Mouse (Mus musculus) limb, embryonic 12.5 days (tissue): Measurements from ENCODE around the gene Stard3. TPM values are rescaled to one million over a fixed set of nuclear protein-coding genes. Genes with fewer than 3 reads are reported as not detected.
A peak's percentile ranks its signal among the peaks of the same experiment; 100 is the strongest.
"Not testable (repeated sequence)": the region's sequence is repeated elsewhere in the genome, so short reads cannot be mapped to it uniquely, and the experiment has no call there.

Source experiments
- ATAC-seq: fragments of 200-750 bp; cut with Nextera tagmentation; 2 replicates; pipeline ENCODE4 v1.8.0; 2017; ENCODE audit warnings: low read depth, moderate TSS enrichment; ENCODE audit not compliant: insufficient number of reproducible peaks, insufficient read depth, low FRiP score, low TSS enrichment
- H3K27ac ChIP-seq: fragments of 300-500 bp; sonication (generic); 2 replicates; pipeline ENCODE4 v1.5.1; 2016; ENCODE audit warnings: mild to moderate bottlenecking, moderate library complexity
- H3K27me3 ChIP-seq: fragments of 300-500 bp; sonication (generic); 2 replicates; pipeline ENCODE4 v1.6.1; 2016; ENCODE audit warnings: mild to moderate bottlenecking, moderate library complexity
- H3K36me3 ChIP-seq: fragments of 300-500 bp; sonication (generic); 2 replicates; pipeline ENCODE4 v1.6.1; 2016; ENCODE audit warnings: mild to moderate bottlenecking, moderate library complexity
- H3K4me1 ChIP-seq: fragments of 300-500 bp; sonication (generic); replicated peaks from 2 replicates; pipeline ENCODE4 v1.6.1; 2016
- H3K4me2 ChIP-seq: fragments of 300-500 bp; sonication (generic); 2 replicates; pipeline ENCODE4 v1.6.1; 2016; ENCODE audit warnings: mild to moderate bottlenecking, moderate library complexity
- H3K4me3 ChIP-seq: fragments of 300-500 bp; sonication (generic); replicated peaks from 2 replicates; pipeline ENCODE4 v1.5.1; 2016; ENCODE audit warnings: mild to moderate bottlenecking
- H3K9ac ChIP-seq: fragments of 300-500 bp; sonication (generic); replicated peaks from 2 replicates; pipeline ENCODE4 v1.6.1; 2016; ENCODE audit warnings: mild to moderate bottlenecking, moderate library complexity
- H3K9me3 ChIP-seq: fragments of 300-500 bp; sonication (generic); 2 replicates; pipeline ENCODE4 v1.6.1; 2016; ENCODE audit warnings: mild to moderate bottlenecking, moderate library complexity
- WGBS: fragments of 180-500 bp; shearing (Covaris S2); methylation state at CpG from one replicate; pipeline ENCODE4 v1.1.7; 2016; 5-methylcytosine and 5-hydroxymethylcytosine counted together
- polyA plus RNA-seq: library from polyadenylated mRNA; unstranded; fragments of >200 nt; fragmentation: Nextera tagmentation; extraction: Ambion mirVana; gene quantifications from 2 replicates; pipeline ENCODE4 v1.2.1, GENCODE M21; 2016

Stard3 gene
- polyA plus RNA-seq, 1 experiment from 2014 or later: 39.9 TPM

DNA sequence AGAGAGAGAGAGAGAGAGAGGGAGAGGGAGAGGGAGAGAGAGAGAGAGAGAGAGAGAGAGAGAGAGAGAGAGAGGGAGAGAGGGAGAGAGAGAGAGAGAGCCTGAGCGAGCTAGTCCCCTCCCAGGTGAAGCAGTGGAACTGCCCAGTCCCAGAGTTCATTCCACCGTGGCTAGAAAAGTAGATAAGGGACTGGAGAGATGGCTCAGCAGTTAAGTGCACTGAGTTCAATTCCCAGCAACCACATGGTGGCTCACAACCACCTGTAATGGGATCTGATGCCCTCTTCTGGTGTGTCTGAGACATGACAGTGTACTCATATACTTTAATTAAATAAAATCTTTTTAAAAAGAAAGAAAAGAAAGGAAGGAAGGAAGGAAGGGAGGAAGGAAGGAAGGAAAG, 24.2 kb downstream of the Stard3 start:
- peaks cover 46% of the 10 kb centered on the region for H3K27me3 ChIP-seq
- H3K27ac ChIP-seq, ATAC-seq, H3K9ac ChIP-seq, H3K9me3 ChIP-seq, H3K4me2 ChIP-seq, H3K4me3 ChIP-seq, H3K4me1 ChIP-seq: not testable (repeated sequence)
- H3K36me3 ChIP-seq: peaks cover 36% of the 10 kb centered on the region
- 34% methylated on average over 2 of the region's 2 CpGs for WGBS

- H3K27me3 ChIP-seq: peaks cover 56% of the 10 kb centered on the region
- no peak for ATAC-seq
- no peak within 1 kb of the TSS; the same call in 1 of the 2 replicates for H3K9ac ChIP-seq
- no peaks in the 10 kb centered on the region for H3K9me3 ChIP-seq
- no peak within 1 kb of the TSS for H3K4me3 ChIP-seq
- H3K27ac ChIP-seq: no peak within 1 kb of the TSS
- no peak within 1 kb of the TSS for H3K4me2 ChIP-seq
- H3K4me1 ChIP-seq: peaks cover 6% of the 10 kb centered on the region
- H3K36me3 ChIP-seq: peaks cover 26% of the 10 kb centered on the region
- 56% methylated on average over 14 of the region's 14 CpGs for WGBS
These were observed 25.3 kb downstream of the Stard3 start, which contains the start of gene Tcap for GRCm38 (mm10) chr11:98383261-98384030. Gene Tcap (plus strand): TSS chr11:98383811.

- Histone ChIP-seq H3K27me3 (peaks cover 64% of the 10 kb centered on the region), H3K9ac (no peak overlapping the region), H3K4me2 (no peak overlapping the region), H3K36me3 (peaks cover 18% of the 10 kb centered on the region), H3K4me3 (no peak overlapping the region), H3K27ac (no peak overlapping the region), H3K4me1 (peaks cover 6% of the 10 kb centered on the region), H3K9me3 (no peaks in the 10 kb centered on the region)
- WGBS: 74% methylated on average over 20 of the region's 20 CpGs
- no peak for ATAC-seq
These were observed 26.0 kb downstream of the Stard3 start for GRCm38 (mm10) chr11:98384216-98384615.

- ATAC-seq: no peak
- Histone ChIP-seq H3K36me3 (peaks cover 11% of the 10 kb centered on the region), H3K9me3 (no peaks in the 10 kb centered on the region), H3K4me3 (no peak overlapping the region), H3K4me1 (peaks cover 6% of the 10 kb centered on the region), H3K27ac (no peak overlapping the region), H3K9ac (no peak overlapping the region), H3K4me2 (no peak overlapping the region), H3K27me3 (peaks cover 72% of the 10 kb centered on the region)
- WGBS: 69% methylated on average over 8 of the region's 8 CpGs
These were observed 26.8 kb downstream of the Stard3 start for GRCm38 (mm10) chr11:98384721-98385637.

GRCm38 (mm10) chr11:98385638-98386585, 27.7 kb downstream of the Stard3 start, which contains the start of gene Pnmt:
Gene Pnmt (plus strand): TSS chr11:98386450.
- Histone ChIP-seq H3K4me3 (peak within 1 kb of the TSS; percentile 19), H3K9ac (peak within 1 kb of the TSS; percentile 23; the same call in 1 of the 2 replicates), H3K4me2 (peak within 1 kb of the TSS; percentile 37), H3K4me1 (peaks cover 6% of the 10 kb centered on the region), H3K27me3 (peaks cover 81% of the 10 kb centered on the region), H3K36me3 (peaks cover 1% of the 10 kb centered on the region; the same call in 1 of the 2 replicates), H3K27ac (no peak within 1 kb of the TSS), H3K9me3 (no peaks in the 10 kb centered on the region)
- 49% methylated on average over 25 of the region's 25 CpGs for WGBS
- ATAC-seq: no peak

- WGBS: 11% methylated on average over 24 of the region's 24 CpGs
- ATAC-seq: no peak
- H3K4me2 ChIP-seq: peak overlapping the region; percentile 37
- H3K27ac ChIP-seq: no peak overlapping the region
- H3K36me3 ChIP-seq: no peaks in the 10 kb centered on the region; the same call in 1 of the 2 replicates
- peaks cover 6% of the 10 kb centered on the region for H3K4me1 ChIP-seq
- peaks cover 88% of the 10 kb centered on the region for H3K27me3 ChIP-seq
- no peaks in the 10 kb centered on the region for H3K9me3 ChIP-seq
- peak overlapping the region; percentile 23; the same call in 1 of the 2 replicates for H3K9ac ChIP-seq
- H3K4me3 ChIP-seq: peak overlapping the region; percentile 19
These were observed 28.4 kb downstream of the Stard3 start for GRCm38 (mm10) chr11:98386596-98386995.

- WGBS: 47% methylated on average over 14 of the region's 14 CpGs
- H3K4me2 ChIP-seq: 0 out of 2 replicates have a peak overlapping the region, but pooled peaks have one; percentile 37
- H3K27ac ChIP-seq: no peak overlapping the region
- no peaks in the 10 kb centered on the region for H3K36me3 ChIP-seq
- H3K9me3 ChIP-seq: no peaks in the 10 kb centered on the region
- H3K4me3 ChIP-seq: peak overlapping the region; percentile 19; the same call in 1 of the 2 replicates
- peaks cover 93% of the 10 kb centered on the region for H3K27me3 ChIP-seq
- H3K4me1 ChIP-seq: peaks cover 8% of the 10 kb centered on the region
- H3K9ac ChIP-seq: peak overlapping the region; percentile 23; the same call in 1 of the 2 replicates
- ATAC-seq: no peak
These were observed 28.9 kb downstream of the Stard3 start for GRCm38 (mm10) chr11:98387056-98387577.

DNA sequence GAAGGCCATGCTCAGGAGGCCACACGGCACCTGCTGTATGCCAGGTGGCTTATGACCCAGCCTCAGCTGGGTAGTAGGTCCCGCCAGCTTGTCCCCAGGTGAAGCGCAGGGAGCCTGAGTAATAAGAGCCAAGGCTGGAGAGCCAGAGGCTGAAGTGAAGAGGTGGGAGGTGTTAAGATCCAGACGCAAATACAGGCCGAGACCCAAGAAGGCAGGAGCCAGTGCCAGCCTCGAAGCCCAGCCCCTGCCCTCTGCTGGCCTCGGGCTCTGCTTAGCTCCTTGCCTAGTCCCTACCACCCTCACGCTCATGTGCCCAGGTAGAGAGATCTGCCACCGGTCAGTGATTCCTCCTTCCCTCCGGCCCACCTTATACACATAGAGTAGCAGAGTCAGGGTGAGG, 30.1 kb downstream of the Stard3 start:
- no peak overlapping the region for H3K27ac ChIP-seq
- H3K36me3 ChIP-seq: no peaks in the 10 kb centered on the region
- no peak for ATAC-seq

DNA sequence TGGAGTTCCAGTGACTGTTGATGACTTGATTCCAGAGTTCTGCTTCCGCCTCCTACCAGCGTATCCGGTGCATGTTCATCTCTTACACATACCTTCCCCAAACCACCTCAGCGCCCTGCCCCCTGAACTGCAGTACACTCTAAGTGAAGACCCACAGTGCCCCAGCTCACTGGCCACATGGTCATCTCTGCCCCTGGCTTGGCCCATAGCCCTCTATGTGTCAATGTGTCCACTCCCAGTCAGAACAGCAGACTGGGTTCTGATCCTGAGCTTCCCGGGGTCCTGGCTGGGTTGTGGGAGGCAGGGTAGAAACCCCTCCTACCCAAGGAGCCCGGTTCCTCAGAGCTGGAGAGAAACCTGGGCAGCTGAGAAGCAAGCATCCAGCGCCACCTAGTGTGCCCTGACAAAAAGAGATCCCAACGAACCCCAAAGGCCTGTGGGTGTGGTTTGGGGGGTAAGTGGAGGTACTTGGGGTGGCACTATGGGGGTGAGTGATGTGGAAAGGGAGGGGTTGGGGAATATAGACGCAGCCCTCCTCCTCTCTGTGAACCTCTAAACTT, 31.1 kb downstream of the Stard3 start:
- Histone ChIP-seq H3K27me3 (peaks cover 97% of the 10 kb centered on the region), H3K4me3 (no peak overlapping the region), H3K9me3 (no peaks in the 10 kb centered on the region), H3K4me2 (no peak overlapping the region), H3K9ac (no peak overlapping the region), H3K4me1 (peaks cover 18% of the 10 kb centered on the region), H3K36me3 (no peaks in the 10 kb centered on the region), H3K27ac (no peak overlapping the region)
- ATAC-seq: no peak
- 26% methylated on average over 9 of the region's 9 CpGs for WGBS

More for the DNA sequence above, 30.1 kb downstream of the Stard3 start:
- Histone ChIP-seq H3K9ac (no peak overlapping the region), H3K4me2 (no peak overlapping the region), H3K9me3 (no peaks in the 10 kb centered on the region), H3K4me1 (peaks cover 11% of the 10 kb centered on the region), H3K27me3 (peaks cover 99% of the 10 kb centered on the region), H3K4me3 (no peak overlapping the region)
- 71% methylated on average over 10 of the region's 10 CpGs for WGBS

DNA sequence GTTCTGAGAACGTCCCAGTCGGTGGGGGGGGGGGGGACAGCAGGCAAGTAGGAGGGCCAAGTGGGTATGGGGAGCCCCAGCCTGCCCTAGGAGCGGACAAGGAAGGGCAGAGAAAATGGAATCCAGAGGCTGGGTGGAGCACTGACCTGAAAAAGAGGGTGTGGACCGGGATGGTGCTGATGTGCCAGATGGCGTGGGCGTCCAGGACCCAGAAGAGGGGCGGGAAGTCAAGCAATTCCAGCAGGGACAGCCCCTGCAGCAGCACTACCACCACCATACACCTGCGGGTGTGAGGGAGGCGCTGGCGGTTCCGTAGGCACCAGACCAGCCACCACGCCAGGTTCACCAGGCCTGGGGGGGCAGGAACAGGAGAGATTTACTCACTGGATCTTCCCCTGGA, 32.0 kb downstream of the Stard3 start:
- Histone ChIP-seq H3K4me3 (no peak overlapping the region), H3K9ac (no peak overlapping the region), H3K27ac (no peak overlapping the region), H3K9me3 (no peaks in the 10 kb centered on the region), H3K4me2 (no peak overlapping the region), H3K27me3 (peaks cover 88% of the 10 kb centered on the region), H3K4me1 (peaks cover 19% of the 10 kb centered on the region), H3K36me3 (no peaks in the 10 kb centered on the region)
- no peak for ATAC-seq
- 60% methylated on average over 12 of the region's 12 CpGs for WGBS
